Mouse (Mus musculus): ENCODE results near the gene Wdr93.

- no peak for TF ChIP-seq CTCF (IDR thresholded peaks at IDR 0.05; ENCODE audit: control insufficient read depth, insufficient read depth, low read length)
- no peak for TF ChIP-seq POLR2A (IDR thresholded peaks at IDR 0.05; ENCODE audit: borderline replicate concordance, control insufficient read depth, low read depth, low read length)
Measured at GRCm38 (mm10) chr7:79822092-79822695, 79.2 kb downstream of the Wdr93 start.

Data from bone marrow, adult 2 months (tissue).